Mouse (Mus musculus): ENCODE data around the gene Pakap. TPM values are rescaled to one million over a fixed set of nuclear protein-coding genes. Genes with fewer than 3 reads are reported as not detected.

Pakap gene
- polyA plus RNA-seq, 1 experiment from 2014 or later = 21.4 TPM

GRCm38 (mm10) chr4:57780833-57781641 is 213.1 kb downstream of the Pakap start:
- WGBS = 1% methylated on average over 20 of the region's 20 CpGs
- Histone ChIP-seq H3K9ac (ENCODE audit: low read length) (no peak overlapping the region; the same call in 1 of the 2 replicates), H3K4me3 (ENCODE audit: low read depth, low read length) (no peak overlapping the region), H3K36me3 (ENCODE audit: control insufficient read depth, insufficient read depth, low read length) (no peaks in the 10 kb centered on the region), H3K27ac (ENCODE audit: low read depth, low read length) (no peak overlapping the region), H3K4me1 (ENCODE audit: control insufficient read depth, insufficient read depth, low read length) (peaks cover 24% of the 10 kb centered on the region), H3K9me3 (ENCODE audit: control insufficient read depth, low read length) (no peaks in the 10 kb centered on the region), H3K27me3 (ENCODE audit: control insufficient read depth, insufficient read depth, low read length) (peaks cover 6% of the 10 kb centered on the region; the same call in 1 of the 2 replicates), H3K4me2 (peak overlapping the region; percentile 30; the same call in 1 of the 2 replicates)
- DNase-seq (ENCODE audit: low spot score, missing footprints) = peak; percentile 93
- peak; percentile 68 for ATAC-seq (ENCODE audit: low FRiP score)

GRCm38 (mm10) chr4:57781994-57782393 is 214.0 kb downstream of the Pakap start:
- H3K4me3 ChIP-seq (ENCODE audit: low read depth, low read length) = peak overlapping the region; percentile 42
- no peaks in the 10 kb centered on the region for H3K36me3 ChIP-seq (ENCODE audit: control insufficient read depth, insufficient read depth, low read length)
- H3K4me1 ChIP-seq (ENCODE audit: control insufficient read depth, insufficient read depth, low read length) = peaks cover 24% of the 10 kb centered on the region
- peak overlapping the region; percentile 54; the same call in 1 of the 2 replicates for H3K9ac ChIP-seq (ENCODE audit: low read length)
- peak; percentile 88 for ATAC-seq (ENCODE audit: low FRiP score)
- peak overlapping the region; percentile 72 for H3K4me2 ChIP-seq
- WGBS = 1% methylated on average over 25 of the region's 26 CpGs
- peak; percentile 96 for DNase-seq (ENCODE audit: low spot score, missing footprints)
- H3K27ac ChIP-seq (ENCODE audit: low read depth, low read length) = no peak overlapping the region
- peaks cover 6% of the 10 kb centered on the region; the same call in 1 of the 2 replicates for H3K27me3 ChIP-seq (ENCODE audit: control insufficient read depth, insufficient read depth, low read length)
- H3K9me3 ChIP-seq (ENCODE audit: control insufficient read depth, low read length) = no peaks in the 10 kb centered on the region

- Histone ChIP-seq H3K9ac (ENCODE audit: low read length) (peak overlapping the region; percentile 54), H3K36me3 (ENCODE audit: control insufficient read depth, insufficient read depth, low read length) (no peaks in the 10 kb centered on the region), H3K27me3 (ENCODE audit: control insufficient read depth, insufficient read depth, low read length) (peaks cover 6% of the 10 kb centered on the region; the same call in 1 of the 2 replicates), H3K9me3 (ENCODE audit: control insufficient read depth, low read length) (no peaks in the 10 kb centered on the region), H3K4me2 (peak overlapping the region; percentile 72), H3K4me3 (ENCODE audit: low read depth, low read length) (peak overlapping the region; percentile 42), H3K27ac (ENCODE audit: low read depth, low read length) (no peak overlapping the region), H3K4me1 (ENCODE audit: control insufficient read depth, insufficient read depth, low read length) (peaks cover 24% of the 10 kb centered on the region)
- WGBS = 1% methylated on average over 33 of the region's 33 CpGs
- ATAC-seq (ENCODE audit: low FRiP score) = peak; percentile 68
- peak; percentile 95 for DNase-seq (ENCODE audit: low spot score, missing footprints)
Observed at GRCm38 (mm10) chr4:57782549-57783390, 214.8 kb downstream of the Pakap start.

GRCm38 (mm10) chr4:57783391-57783770 is 215.4 kb downstream of the Pakap start:
- Histone ChIP-seq H3K27me3 (ENCODE audit: control insufficient read depth, insufficient read depth, low read length) (peaks cover 6% of the 10 kb centered on the region; the same call in 1 of the 2 replicates), H3K9me3 (ENCODE audit: control insufficient read depth, low read length) (no peaks in the 10 kb centered on the region), H3K27ac (ENCODE audit: low read depth, low read length) (no peak overlapping the region), H3K4me1 (ENCODE audit: control insufficient read depth, insufficient read depth, low read length) (peaks cover 24% of the 10 kb centered on the region), H3K9ac (ENCODE audit: low read length) (no peak overlapping the region; the same call in 1 of the 2 replicates), H3K36me3 (ENCODE audit: control insufficient read depth, insufficient read depth, low read length) (no peaks in the 10 kb centered on the region), H3K4me2 (peak overlapping the region; percentile 72), H3K4me3 (ENCODE audit: low read depth, low read length) (peak overlapping the region; percentile 42; the same call in 1 of the 2 replicates)
- WGBS = 37% methylated on average over 9 of the region's 9 CpGs
- ATAC-seq (ENCODE audit: low FRiP score) = no peak
- DNase-seq (ENCODE audit: low spot score, missing footprints) = no peak

- H3K9me3 ChIP-seq (ENCODE audit: control insufficient read depth, low read length) = no peaks in the 10 kb centered on the region
- 76% methylated on average over 11 of the region's 11 CpGs for WGBS
- peaks cover 26% of the 10 kb centered on the region for H3K4me1 ChIP-seq (ENCODE audit: control insufficient read depth, insufficient read depth, low read length)
- no peak for ATAC-seq (ENCODE audit: low FRiP score)
- H3K27me3 ChIP-seq (ENCODE audit: control insufficient read depth, insufficient read depth, low read length) = peaks cover 6% of the 10 kb centered on the region; the same call in 1 of the 2 replicates
- H3K36me3 ChIP-seq (ENCODE audit: control insufficient read depth, insufficient read depth, low read length) = no peaks in the 10 kb centered on the region
- no peak overlapping the region for H3K4me3 ChIP-seq (ENCODE audit: low read depth, low read length)
- DNase-seq (ENCODE audit: low spot score, missing footprints) = peak; percentile 86
- peak overlapping the region; percentile 3; the same call in 1 of the 2 replicates for H3K4me2 ChIP-seq
- no peak overlapping the region for H3K27ac ChIP-seq (ENCODE audit: low read depth, low read length)
- no peak overlapping the region for H3K9ac ChIP-seq (ENCODE audit: low read length)
Observed at GRCm38 (mm10) chr4:57783853-57784600, 216.0 kb downstream of the Pakap start.

- DNase-seq (ENCODE audit: low spot score, missing footprints) (no peak), ATAC-seq (ENCODE audit: low FRiP score) (no peak)
- no peaks in the 10 kb centered on the region for H3K9me3 ChIP-seq (ENCODE audit: control insufficient read depth, low read length)
- H3K4me3 ChIP-seq (ENCODE audit: low read depth, low read length) = no peak overlapping the region
- no peak overlapping the region for H3K27ac ChIP-seq (ENCODE audit: low read depth, low read length)
- 54% methylated on average over 5 of the region's 5 CpGs for WGBS
- no peaks in the 10 kb centered on the region for H3K27me3 ChIP-seq (ENCODE audit: control insufficient read depth, insufficient read depth, low read length)
- no peak overlapping the region for H3K9ac ChIP-seq (ENCODE audit: low read length)
- H3K36me3 ChIP-seq (ENCODE audit: control insufficient read depth, insufficient read depth, low read length) = no peaks in the 10 kb centered on the region
- peaks cover 5% of the 10 kb centered on the region; the same call in 1 of the 2 replicates for H3K4me1 ChIP-seq (ENCODE audit: control insufficient read depth, insufficient read depth, low read length)
- no peak overlapping the region for H3K4me2 ChIP-seq
Observed at GRCm38 (mm10) chr4:57788709-57789108, 220.7 kb downstream of the Pakap start.

GRCm38 (mm10) chr4:57789118-57789517 is 221.1 kb downstream of the Pakap start:
- Histone ChIP-seq H3K9ac (ENCODE audit: low read length) (no peak overlapping the region), H3K4me2 (no peak overlapping the region), H3K27me3 (ENCODE audit: control insufficient read depth, insufficient read depth, low read length) (no peaks in the 10 kb centered on the region), H3K9me3 (ENCODE audit: control insufficient read depth, low read length) (no peaks in the 10 kb centered on the region), H3K4me3 (ENCODE audit: low read depth, low read length) (no peak overlapping the region), H3K4me1 (ENCODE audit: control insufficient read depth, insufficient read depth, low read length) (peaks cover 5% of the 10 kb centered on the region; the same call in 1 of the 2 replicates), H3K27ac (ENCODE audit: low read depth, low read length) (no peak overlapping the region), H3K36me3 (ENCODE audit: control insufficient read depth, insufficient read depth, low read length) (no peaks in the 10 kb centered on the region)
- DNase-seq (ENCODE audit: low spot score, missing footprints) (no peak), ATAC-seq (ENCODE audit: low FRiP score) (no peak)

GRCm38 (mm10) chr4:57793989-57794388 is 226.0 kb downstream of the Pakap start:
- H3K4me2 ChIP-seq = no peak overlapping the region
- WGBS = 58% methylated on average over 8 of the region's 8 CpGs
- DNase-seq (ENCODE audit: low spot score, missing footprints) = no peak
- H3K27me3 ChIP-seq (ENCODE audit: control insufficient read depth, insufficient read depth, low read length) = no peaks in the 10 kb centered on the region
- H3K9ac ChIP-seq (ENCODE audit: low read length) = no peak overlapping the region
- ATAC-seq (ENCODE audit: low FRiP score) = no peak
- no peak overlapping the region for H3K27ac ChIP-seq (ENCODE audit: low read depth, low read length)
- no peak overlapping the region for H3K4me3 ChIP-seq (ENCODE audit: low read depth, low read length)
- H3K36me3 ChIP-seq (ENCODE audit: control insufficient read depth, insufficient read depth, low read length) = no peaks in the 10 kb centered on the region
- H3K9me3 ChIP-seq (ENCODE audit: control insufficient read depth, low read length) = no peaks in the 10 kb centered on the region
- peaks cover 12% of the 10 kb centered on the region for H3K4me1 ChIP-seq (ENCODE audit: control insufficient read depth, insufficient read depth, low read length)

Data from midbrain, embryonic 11.5 days (tissue).